Mouse (Mus musculus): ENCODE measurements around the gene Mon2.

Mon2 gene

GRCm38 (mm10) chr10:123076245-123077023 lies at the start of gene Mon2:
Mon2 (minus strand) TSS chr10:123076505.
- DNase-seq (ENCODE audit: low read depth, low spot score) = peak; percentile 92

- no peak for DNase-seq (ENCODE audit: low read depth, low spot score)
These were observed 44.5 kb upstream of the Mon2 start for GRCm38 (mm10) chr10:123120666-123121392.

- no peak for DNase-seq (ENCODE audit: low read depth, low spot score)
These were observed 40.6 kb upstream of the Mon2 start for GRCm38 (mm10) chr10:123116861-123117260.

- no peak for DNase-seq (ENCODE audit: low read depth, low spot score)
These were observed 37.2 kb upstream of the Mon2 start for GRCm38 (mm10) chr10:123113466-123113865.

GRCm38 (mm10) chr10:123112787-123113168 lies 36.5 kb upstream of the Mon2 start:
- DNase-seq (ENCODE audit: low read depth, low spot score) = no peak

- DNase-seq (ENCODE audit: low read depth, low spot score) = no peak
These were observed 35.9 kb upstream of the Mon2 start for GRCm38 (mm10) chr10:123112056-123112786.

- DNase-seq (ENCODE audit: low read depth, low spot score) = no peak
These were observed 34.2 kb upstream of the Mon2 start for GRCm38 (mm10) chr10:123110548-123110947.

- DNase-seq (ENCODE audit: low read depth, low spot score) = no peak
These were observed 32.2 kb upstream of the Mon2 start for GRCm38 (mm10) chr10:123108527-123108926.

GRCm38 (mm10) chr10:123108121-123108520 lies 31.8 kb upstream of the Mon2 start:
- no peak for DNase-seq (ENCODE audit: low read depth, low spot score)

- no peak for DNase-seq (ENCODE audit: low read depth, low spot score)
These were observed 25.0 kb upstream of the Mon2 start for GRCm38 (mm10) chr10:123101303-123101702.

- no peak for DNase-seq (ENCODE audit: low read depth, low spot score)
These were observed 24.3 kb upstream of the Mon2 start for GRCm38 (mm10) chr10:123100584-123100983.

GRCm38 (mm10) chr10:123094504-123094903 lies 18.2 kb upstream of the Mon2 start:
- no peak for DNase-seq (ENCODE audit: low read depth, low spot score)

GRCm38 (mm10) chr10:123092577-123092976 lies 16.3 kb upstream of the Mon2 start:
- no peak for DNase-seq (ENCODE audit: low read depth, low spot score)

- peak; percentile 46 for DNase-seq (ENCODE audit: low read depth, low spot score)
These were observed 15.4 kb upstream of the Mon2 start for GRCm38 (mm10) chr10:123091737-123092136.

- DNase-seq (ENCODE audit: low read depth, low spot score) = no peak
These were observed 13.2 kb upstream of the Mon2 start for GRCm38 (mm10) chr10:123089425-123089930.

GRCm38 (mm10) chr10:123086847-123087246 lies 10.5 kb upstream of the Mon2 start:
- DNase-seq (ENCODE audit: low read depth, low spot score) = no peak

- no peak for DNase-seq (ENCODE audit: low read depth, low spot score)
These were observed 8.8 kb upstream of the Mon2 start for GRCm38 (mm10) chr10:123084900-123085641.

- DNase-seq (ENCODE audit: low read depth, low spot score) = no peak
These were observed 8.0 kb upstream of the Mon2 start for GRCm38 (mm10) chr10:123084307-123084706.

GRCm38 (mm10) chr10:123075751-123076242 lies 508 bp downstream of the Mon2 start:
- no peak for DNase-seq (ENCODE audit: low read depth, low spot score)

- DNase-seq (ENCODE audit: low read depth, low spot score) = no peak
These were observed 4.3 kb downstream of the Mon2 start for GRCm38 (mm10) chr10:123071997-123072396.

- DNase-seq (ENCODE audit: low read depth, low spot score) = no peak
These were observed 13.3 kb downstream of the Mon2 start for GRCm38 (mm10) chr10:123063021-123063420.

All from embryo, embryonic 11.5 days (tissue).